ENCODE assay signal across 19 mouse cellular contexts in genomic region chr2:92455704-92456103, GRCm38 (mm10). TPM values are rescaled to one million over a fixed set of nuclear protein-coding genes. Genes with fewer than 3 reads are reported as not detected.
A peak's percentile ranks its signal among the peaks of the same experiment; 100 is the strongest.
DNase-seq lines count a peak whose midpoint lies in the region; ATAC-seq lines count a peak whose summit lies in the region.
"Had no signal": no experiment of that assay in that cellular context is flagged by ENCODE, and none has a peak within 500 bp of the region (broad histone marks: within the 10 kb centered on the region; RNA-seq: fewer than 3 reads in every experiment).

No protein-coding gene starts in this region.

- H3K4me2 ChIP-seq in forebrain, embryonic 16.5 days (ENCODE audit: low read length) = no peak overlapping the region
- H3K4me2 ChIP-seq in forebrain, embryonic 11.5 days (ENCODE audit: low read depth, low read length, severe bottlenecking) = no peak overlapping the region
- H3K4me2 ChIP-seq in liver, embryonic 12.5 days = peak overlapping the region; percentile 81
- H3K4me2 ChIP-seq in liver, embryonic 11.5 days = no peak overlapping the region
- H3K4me2 ChIP-seq: forebrain, embryonic 15.5 days; heart, embryonic 11.5 days had no signal

- H3K27me3 ChIP-seq in forebrain, embryonic 16.5 days (replicated peaks; ENCODE audit: control insufficient read depth, insufficient read depth, low read length) = peaks cover 4% of the 10 kb centered on the region
- H3K27me3 ChIP-seq in forebrain, embryonic 11.5 days (ENCODE audit: control insufficient read depth, insufficient read depth, low read length) = peaks cover 5% of the 10 kb centered on the region
- peaks cover 12% of the 10 kb centered on the region for H3K27me3 ChIP-seq in liver, embryonic 12.5 days (replicated peaks)
- H3K27me3 ChIP-seq in liver, embryonic 11.5 days (replicated peaks; ENCODE audit: control insufficient read depth, insufficient read depth, low read length) = peaks cover 2% of the 10 kb centered on the region; the same call in 1 of the 2 replicates

- H3K9ac ChIP-seq in forebrain, embryonic 16.5 days (replicated peaks; ENCODE audit: low read depth, low read length) = 0 out of 2 replicates have a peak overlapping the region, but pooled peaks have one; percentile 12
- no peak overlapping the region for H3K9ac ChIP-seq in forebrain, embryonic 11.5 days (ENCODE audit: low read length)
- H3K9ac ChIP-seq in liver, embryonic 12.5 days = no peak overlapping the region
- no peak overlapping the region for H3K9ac ChIP-seq in liver, embryonic 11.5 days (ENCODE audit: low read depth, low read length)
- H3K9ac ChIP-seq: forebrain, embryonic 15.5 days had no signal

- no peak overlapping the region for H3K27ac ChIP-seq in forebrain, embryonic 16.5 days (ENCODE audit: low read length)
- H3K27ac ChIP-seq in forebrain, embryonic 11.5 days (ENCODE audit: low read depth, low read length) = no peak overlapping the region
- H3K27ac ChIP-seq in liver, embryonic 12.5 days = no peak overlapping the region
- no peak overlapping the region for H3K27ac ChIP-seq in liver, embryonic 11.5 days (ENCODE audit: low read depth, low read length)
- H3K27ac ChIP-seq: forebrain, embryonic 15.5 days; stomach, postnatal 0 days had no signal

- peaks cover 36% of the 10 kb centered on the region for H3K4me1 ChIP-seq in forebrain, embryonic 16.5 days (replicated peaks; ENCODE audit: control insufficient read depth, insufficient read depth, low read length)
- H3K4me1 ChIP-seq in forebrain, embryonic 11.5 days (replicated peaks; ENCODE audit: control insufficient read depth, insufficient read depth, low read length) = peaks cover 10% of the 10 kb centered on the region
- H3K4me1 ChIP-seq in liver, embryonic 12.5 days = peaks cover 64% of the 10 kb centered on the region
- H3K4me1 ChIP-seq in liver, embryonic 11.5 days (replicated peaks; ENCODE audit: control insufficient read depth, insufficient read depth, low read length) = peaks cover 40% of the 10 kb centered on the region

- H3K4me3 ChIP-seq in forebrain, embryonic 16.5 days (replicated peaks; ENCODE audit: low read length) = no peak overlapping the region
- H3K4me3 ChIP-seq in forebrain, embryonic 11.5 days (ENCODE audit: low read depth, low read length) = no peak overlapping the region
- no peak overlapping the region for H3K4me3 ChIP-seq in liver, embryonic 12.5 days
- H3K4me3 ChIP-seq in liver, embryonic 11.5 days (ENCODE audit: low read depth, low read length) = no peak overlapping the region
- H3K4me3 ChIP-seq: forebrain, embryonic 15.5 days had no signal

- peaks cover 6% of the 10 kb centered on the region for H3K36me3 ChIP-seq in forebrain, embryonic 16.5 days (ENCODE audit: control insufficient read depth, insufficient read depth)
- H3K36me3 ChIP-seq in forebrain, embryonic 11.5 days (ENCODE audit: control insufficient read depth, insufficient read depth, low read length) = no peaks in the 10 kb centered on the region; the same call in 1 of the 2 replicates
- peaks cover 47% of the 10 kb centered on the region for H3K36me3 ChIP-seq in liver, embryonic 12.5 days
- H3K36me3 ChIP-seq in liver, embryonic 11.5 days (ENCODE audit: control insufficient read depth, insufficient read depth, low read length) = peaks cover 5% of the 10 kb centered on the region; the same call in 1 of the 2 replicates

- ATAC-seq in forebrain, embryonic 16.5 days = no peak
- no peak for ATAC-seq in forebrain, embryonic 11.5 days (replicated peaks; ENCODE audit: low FRiP score)
- ATAC-seq in liver, embryonic 12.5 days = no peak
- no peak for ATAC-seq in liver, embryonic 11.5 days (replicated peaks; ENCODE audit: low FRiP score)
- ATAC-seq in hematopoietic stem cell, adult 5-6 weeks (replicated peaks in 1 of 2; ENCODE audit: insufficient read depth in 1 of 2, low FRiP score in 2 of 2, low TSS enrichment in 1 of 2, low read depth in 1 of 2, poor library complexity in 2 of 2, severe bottlenecking in 2 of 2) = peak; percentile 30 to 33; a peak in 2 of 4 replicates
- ATAC-seq: forebrain, embryonic 15.5 days had no signal

- 42% methylated on average over 2 of the region's 3 CpGs for WGBS in forebrain, embryonic 16.5 days
- WGBS in forebrain, embryonic 11.5 days = 63% methylated on average over 2 of the region's 3 CpGs
- 0% methylated on average over 1 of the region's 3 CpGs for WGBS in liver, embryonic 12.5 days (ENCODE audit: insufficient replicate concordance)
- WGBS in liver, embryonic 11.5 days = 39% methylated on average over 3 of the region's 3 CpGs

- no peak for DNase-seq in forebrain, embryonic 11.5 days (ENCODE audit: low spot score)
- DNase-seq in liver, embryonic 11.5 days (ENCODE audit: low spot score) = no peak
- peak; percentile 66 for DNase-seq in 416B (ENCODE audit: low read depth)
- DNase-seq in adrenal gland, adult 8-10 months = no peak
- no peak for DNase-seq in urinary bladder, postnatal 4 days (ENCODE audit: low spot score in 2 of 2)
- DNase-seq: adrenal gland, postnatal 10 days; cerebellum, adult 8-10 months; gastrocnemius, postnatal 10 days; heart, postnatal 4 days; kidney, postnatal 10 days; lung, postnatal 36 days; retina, postnatal 1 day had no signal

- H3K9me3 ChIP-seq in forebrain, embryonic 16.5 days (ENCODE audit: control insufficient read depth, low read length) = no peaks in the 10 kb centered on the region
- no peaks in the 10 kb centered on the region for H3K9me3 ChIP-seq in forebrain, embryonic 11.5 days (ENCODE audit: control insufficient read depth, low read length)
- H3K9me3 ChIP-seq in liver, embryonic 12.5 days (replicated peaks) = no peaks in the 10 kb centered on the region
- no peaks in the 10 kb centered on the region for H3K9me3 ChIP-seq in liver, embryonic 11.5 days (ENCODE audit: control insufficient read depth, low read length)
- H3K9me3 ChIP-seq: forebrain, embryonic 15.5 days had no signal

RNA-seq across cellular contexts. Expression of gene Slc35c1, which starts 4.6 kb away (rescaled TPM):
- 10.6 and 12.7 TPM in 2 replicates for polyA plus RNA-seq in forebrain, embryonic 16.5 days (2015; fragmentation: Nextera tagmentation; extraction: Ambion mirVana)
- 11.6 and 12.8 TPM in 2 replicates for polyA plus RNA-seq in forebrain, embryonic 11.5 days (2014; fragmentation: Nextera tagmentation; extraction: Ambion mirVana)
- 15.3 and 15.5 TPM in 2 replicates for polyA plus RNA-seq in liver, embryonic 12.5 days (2016; fragmentation: Nextera tagmentation; extraction: Ambion mirVana)
- 26.8 and 27.4 TPM in 2 replicates for polyA plus RNA-seq in liver, embryonic 11.5 days (2014; fragmentation: Nextera tagmentation; extraction: Ambion mirVana)
- 14.7 and 16.3 TPM in 2 replicates for total RNA-seq in hematopoietic stem cell, adult 5-6 weeks (2017)
- 10 to 100 TPM; 15.7 to 24.0 (median 19.6) TPM for total RNA-seq in adrenal gland, adult 8-10 months (2022)

RNA-seq across cellular contexts. Expression of gene Cry2, which starts 21.9 kb away (rescaled TPM):
- polyA plus RNA-seq in forebrain, embryonic 16.5 days (2015; fragmentation: Nextera tagmentation; extraction: Ambion mirVana) = 40.1 and 46.8 TPM in 2 replicates
- 24.0 and 25.5 TPM in 2 replicates for polyA plus RNA-seq in forebrain, embryonic 11.5 days (2014; fragmentation: Nextera tagmentation; extraction: Ambion mirVana)
- 14.1 and 14.5 TPM in 2 replicates for polyA plus RNA-seq in liver, embryonic 12.5 days (2016; fragmentation: Nextera tagmentation; extraction: Ambion mirVana)
- 20.6 and 22.5 TPM in 2 replicates for polyA plus RNA-seq in liver, embryonic 11.5 days (2014; fragmentation: Nextera tagmentation; extraction: Ambion mirVana)
- total RNA-seq in hematopoietic stem cell, adult 5-6 weeks (2017) = 8.2 and 9.3 TPM in 2 replicates
- total RNA-seq in adrenal gland, adult 8-10 months (2022) = 10 to 100 TPM; 44.0 to 57.9 (median 47.5) TPM

RNA-seq across cellular contexts. Expression of gene Mapk8ip1, which starts 54.6 kb away (rescaled TPM):
- polyA plus RNA-seq in forebrain, embryonic 16.5 days (2015; fragmentation: Nextera tagmentation; extraction: Ambion mirVana) = 101 TPM in 2 replicates
- 35.9 and 41.4 TPM in 2 replicates for polyA plus RNA-seq in forebrain, embryonic 11.5 days (2014; fragmentation: Nextera tagmentation; extraction: Ambion mirVana)
- 4.6 and 4.7 TPM in 2 replicates for polyA plus RNA-seq in liver, embryonic 12.5 days (2016; fragmentation: Nextera tagmentation; extraction: Ambion mirVana)
- polyA plus RNA-seq in liver, embryonic 11.5 days (2014; fragmentation: Nextera tagmentation; extraction: Ambion mirVana) = 4.9 and 6.3 TPM in 2 replicates
- total RNA-seq in hematopoietic stem cell, adult 5-6 weeks (2017) = 0.05 and 0.25 TPM in 2 replicates
- total RNA-seq in adrenal gland, adult 8-10 months (2022) = 10 to 100 TPM; 34.6 to 43.3 (median 38.7) TPM
- total RNA-seq: monocyte, adult 5-6 weeks had no signal

Comparison
In these comparisons a context has a peak if more than half of its experiments do, and no peak if none do; other contexts are left out.
1. ATAC-seq: peak in hematopoietic stem cell, adult 5-6 weeks (2 of 2); none in forebrain, embryonic 16.5 days (single experiment), forebrain, embryonic 11.5 days (single experiment), liver, embryonic 12.5 days (single experiment) and liver, embryonic 11.5 days (single experiment).